Mouse (Mus musculus): ENCODE measurements at regions not wholly inside any gene's neighbourhood (a gene's known extent, or its start where the extent isn't known, plus 50 kb on each side); places are given as distances from the start of the nearest gene placed in this dataset.

DNA sequence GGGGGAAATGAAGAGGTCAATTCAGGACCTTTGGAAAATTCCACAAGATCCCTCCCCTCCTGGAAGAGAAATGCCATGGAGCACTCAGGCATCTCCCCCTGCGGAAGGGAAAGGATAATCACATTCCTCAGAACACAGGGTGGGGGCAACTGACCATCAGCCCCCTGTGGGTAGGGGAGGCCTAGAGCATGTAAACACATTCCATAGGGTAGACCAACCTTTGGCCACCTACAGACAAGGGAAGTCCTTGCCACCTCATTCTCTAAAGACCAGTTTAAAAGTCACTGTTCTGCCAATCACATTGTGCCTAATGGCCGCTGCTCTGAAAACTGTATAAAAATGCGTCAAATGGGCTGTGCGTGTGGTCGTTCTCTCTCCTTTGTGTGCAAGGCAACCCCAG is 156.9 kb upstream of the Isx start:
- Histone ChIP-seq H3K27me3 (ENCODE audit: insufficient read depth, low read length) (no peaks in the 10 kb centered on the region), H3K9me3 (replicated peaks; ENCODE audit: low read length) (no peaks in the 10 kb centered on the region), H3K4me1 (replicated peaks; ENCODE audit: insufficient read depth, low read length) (no peaks in the 10 kb centered on the region), H3K36me3 (ENCODE audit: insufficient read depth, low read length) (no peaks in the 10 kb centered on the region), H3K4me2 (ENCODE audit: low read length) (no peak overlapping the region), H3K4me3 (replicated peaks; ENCODE audit: low read depth, low read length) (no peak overlapping the region), H3K27ac (no peak overlapping the region), H3K9ac (ENCODE audit: low read depth, low read length) (no peak overlapping the region)
- DNase-seq (ENCODE audit: low spot score) = no peak
- 81% methylated on average over 5 of the region's 5 CpGs for WGBS
- no peak for TF ChIP-seq CTCF (IDR thresholded peaks at IDR 0.05; ENCODE audit: low read depth)
- ATAC-seq (replicated peaks; ENCODE audit: low FRiP score, low read depth) = no peak

GRCm38 (mm10) chr8:74764728-74765127 is 108.2 kb upstream of the Isx start:
- H3K4me2 ChIP-seq (ENCODE audit: low read length) = no peak overlapping the region
- no peak overlapping the region for H3K27ac ChIP-seq
- no peak overlapping the region for H3K4me3 ChIP-seq (replicated peaks; ENCODE audit: low read depth, low read length)
- H3K27me3 ChIP-seq (ENCODE audit: insufficient read depth, low read length) = no peaks in the 10 kb centered on the region
- DNase-seq (ENCODE audit: low spot score) = no peak
- H3K36me3 ChIP-seq (ENCODE audit: insufficient read depth, low read length) = no peaks in the 10 kb centered on the region
- ATAC-seq (replicated peaks; ENCODE audit: low FRiP score, low read depth) = no peak
- no peaks in the 10 kb centered on the region for H3K9me3 ChIP-seq (replicated peaks; ENCODE audit: low read length)
- TF ChIP-seq CTCF (IDR thresholded peaks at IDR 0.05; ENCODE audit: low read depth) = no peak
- 67% methylated on average over 3 of the region's 3 CpGs for WGBS
- H3K4me1 ChIP-seq (replicated peaks; ENCODE audit: insufficient read depth, low read length) = no peaks in the 10 kb centered on the region
- no peak overlapping the region for H3K9ac ChIP-seq (ENCODE audit: low read depth, low read length)

GRCm38 (mm10) chr8:74775549-74775948 is 97.4 kb upstream of the Isx start:
- no peak overlapping the region for H3K4me2 ChIP-seq (ENCODE audit: low read length)
- ATAC-seq (replicated peaks; ENCODE audit: low FRiP score, low read depth) (no peak), DNase-seq (ENCODE audit: low spot score) (no peak)
- no peak overlapping the region for H3K27ac ChIP-seq
- H3K27me3 ChIP-seq (ENCODE audit: insufficient read depth, low read length) = no peaks in the 10 kb centered on the region
- H3K36me3 ChIP-seq (ENCODE audit: insufficient read depth, low read length) = no peaks in the 10 kb centered on the region
- H3K4me1 ChIP-seq (replicated peaks; ENCODE audit: insufficient read depth, low read length) = no peaks in the 10 kb centered on the region
- H3K4me3 ChIP-seq (replicated peaks; ENCODE audit: low read depth, low read length) = no peak overlapping the region
- no peak overlapping the region for H3K9ac ChIP-seq (ENCODE audit: low read depth, low read length)
- TF ChIP-seq CTCF (IDR thresholded peaks at IDR 0.05; ENCODE audit: low read depth) = no peak
- no peaks in the 10 kb centered on the region for H3K9me3 ChIP-seq (replicated peaks; ENCODE audit: low read length)

DNA sequence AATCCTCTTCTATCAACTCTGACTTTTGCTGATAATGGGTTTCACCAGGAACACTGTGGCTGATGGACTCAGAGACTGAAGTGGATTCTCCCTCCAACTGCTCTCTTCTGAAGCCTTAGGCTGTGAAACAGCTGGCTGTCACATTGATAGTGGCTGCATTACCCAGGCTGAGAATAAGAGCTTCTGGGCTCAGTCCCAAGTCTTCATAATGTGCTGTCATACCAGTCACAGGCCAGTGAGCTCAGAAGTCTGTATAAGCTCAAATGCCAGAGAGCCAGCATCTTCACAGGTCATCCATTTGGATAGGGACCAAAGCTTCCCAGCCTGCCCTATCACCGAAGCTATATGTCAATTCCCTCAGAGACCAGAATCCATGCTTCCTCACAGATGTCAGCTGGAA is 91.9 kb upstream of the Isx start:
- TF ChIP-seq CTCF (IDR thresholded peaks at IDR 0.05; ENCODE audit: low read depth) = no peak
- H3K27me3 ChIP-seq (ENCODE audit: insufficient read depth, low read length) = no peaks in the 10 kb centered on the region
- H3K4me3 ChIP-seq (replicated peaks; ENCODE audit: low read depth, low read length) = no peak overlapping the region
- H3K4me1 ChIP-seq (replicated peaks; ENCODE audit: insufficient read depth, low read length) = no peaks in the 10 kb centered on the region
- no peak overlapping the region for H3K9ac ChIP-seq (ENCODE audit: low read depth, low read length)
- no peak overlapping the region for H3K4me2 ChIP-seq (ENCODE audit: low read length)
- H3K9me3 ChIP-seq (replicated peaks; ENCODE audit: low read length) = no peaks in the 10 kb centered on the region
- ATAC-seq (replicated peaks; ENCODE audit: low FRiP score, low read depth) (no peak), DNase-seq (ENCODE audit: low spot score) (no peak)
- H3K36me3 ChIP-seq (ENCODE audit: insufficient read depth, low read length) = no peaks in the 10 kb centered on the region
- H3K27ac ChIP-seq = no peak overlapping the region
- WGBS = 91% methylated on average over 1 of the region's 1 CpGs

DNA sequence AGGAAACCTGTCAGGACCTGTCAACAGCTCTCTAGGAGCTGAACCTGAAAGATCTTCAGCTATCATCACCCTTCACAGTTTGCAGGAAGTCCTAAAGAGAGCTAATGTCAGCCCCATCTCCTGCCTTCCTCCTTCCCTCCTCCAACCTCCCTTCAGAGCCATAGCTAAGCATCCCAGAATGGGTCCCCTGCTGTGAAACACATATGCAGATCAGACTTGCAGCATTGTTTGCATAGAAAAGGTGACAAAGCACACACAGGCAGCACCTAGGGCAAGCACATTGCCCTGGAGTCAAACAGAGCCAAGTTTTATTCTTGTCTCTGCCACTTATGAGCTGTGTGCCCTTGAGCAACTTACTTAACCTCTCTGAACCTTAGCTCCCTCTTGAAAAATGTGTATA is 64.3 kb upstream of the Isx start:
- no peak for TF ChIP-seq CTCF (IDR thresholded peaks at IDR 0.05; ENCODE audit: low read depth)
- DNase-seq (ENCODE audit: low spot score) = no peak

DNA sequence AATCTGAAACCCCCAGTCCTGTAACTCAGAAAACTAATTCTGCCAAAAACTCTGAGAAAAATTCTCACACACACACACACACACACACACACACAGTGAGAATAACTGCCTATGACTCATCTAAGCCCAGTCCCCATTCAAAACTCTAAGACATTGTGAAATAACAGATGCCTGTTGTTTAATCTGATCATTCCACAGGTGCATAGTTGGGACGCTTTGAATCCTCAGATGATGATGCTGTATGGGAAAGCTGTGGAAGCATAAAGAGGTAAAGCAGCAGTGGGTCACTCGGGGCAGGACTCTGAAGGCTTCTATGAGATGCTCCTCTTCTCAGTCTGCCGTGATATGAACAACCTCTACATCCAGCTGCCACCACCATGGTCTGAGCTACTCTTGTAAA is 62.9 kb upstream of the Isx start:
- Histone ChIP-seq H3K9ac (ENCODE audit: low read depth, low read length) (no peak overlapping the region), H3K27ac (no peak overlapping the region), H3K4me3 (replicated peaks; ENCODE audit: low read depth, low read length) (no peak overlapping the region), H3K27me3 (ENCODE audit: insufficient read depth, low read length) (no peaks in the 10 kb centered on the region), H3K4me2 (ENCODE audit: low read length) (no peak overlapping the region), H3K9me3 (replicated peaks; ENCODE audit: low read length) (no peaks in the 10 kb centered on the region), H3K4me1 (replicated peaks; ENCODE audit: insufficient read depth, low read length) (no peaks in the 10 kb centered on the region), H3K36me3 (ENCODE audit: insufficient read depth, low read length) (no peaks in the 10 kb centered on the region)
- ATAC-seq (replicated peaks; ENCODE audit: low FRiP score, low read depth) (no peak), DNase-seq (ENCODE audit: low spot score) (no peak)
- WGBS = 89% methylated on average over 3 of the region's 3 CpGs
- no peak for TF ChIP-seq CTCF (IDR thresholded peaks at IDR 0.05; ENCODE audit: low read depth)

More for the DNA sequence above, 64.3 kb upstream of the Isx start:
- H3K4me3 ChIP-seq (replicated peaks; ENCODE audit: low read depth, low read length) = no peak overlapping the region
- H3K27me3 ChIP-seq (ENCODE audit: insufficient read depth, low read length) = no peaks in the 10 kb centered on the region
- H3K4me2 ChIP-seq (ENCODE audit: low read length) = no peak overlapping the region
- no peak overlapping the region for H3K9ac ChIP-seq (ENCODE audit: low read depth, low read length)
- H3K36me3 ChIP-seq (ENCODE audit: insufficient read depth, low read length) = no peaks in the 10 kb centered on the region
- ATAC-seq (replicated peaks; ENCODE audit: low FRiP score, low read depth) = no peak
- H3K27ac ChIP-seq = no peak overlapping the region
- H3K4me1 ChIP-seq (replicated peaks; ENCODE audit: insufficient read depth, low read length) = no peaks in the 10 kb centered on the region
- no peaks in the 10 kb centered on the region for H3K9me3 ChIP-seq (replicated peaks; ENCODE audit: low read length)

GRCm38 (mm10) chr8:74818434-74818833 is 54.5 kb upstream of the Isx start:
- no peak overlapping the region for H3K9ac ChIP-seq (ENCODE audit: low read depth, low read length)
- no peaks in the 10 kb centered on the region for H3K36me3 ChIP-seq (ENCODE audit: insufficient read depth, low read length)
- no peaks in the 10 kb centered on the region for H3K9me3 ChIP-seq (replicated peaks; ENCODE audit: low read length)
- WGBS = 53% methylated on average over 1 of the region's 1 CpGs
- no peaks in the 10 kb centered on the region for H3K4me1 ChIP-seq (replicated peaks; ENCODE audit: insufficient read depth, low read length)
- ATAC-seq (replicated peaks; ENCODE audit: low FRiP score, low read depth) (0 out of 2 replicates have a peak, but pooled peaks have one; percentile 40), DNase-seq (ENCODE audit: low spot score) (peak; percentile 21)
- H3K4me3 ChIP-seq (replicated peaks; ENCODE audit: low read depth, low read length) = no peak overlapping the region
- H3K27ac ChIP-seq = no peak overlapping the region
- H3K4me2 ChIP-seq (ENCODE audit: low read length) = no peak overlapping the region
- TF ChIP-seq CTCF (IDR thresholded peaks at IDR 0.05; ENCODE audit: low read depth) = peak; percentile 44; the same call in 1 of the 2 replicates
- no peaks in the 10 kb centered on the region for H3K27me3 ChIP-seq (ENCODE audit: insufficient read depth, low read length)

Data from kidney, postnatal 0 days (tissue).